Mouse (Mus musculus) midbrain, postnatal 0 days (tissue): ENCODE data around the gene Tacc2. TPM values are rescaled to one million over a fixed set of nuclear protein-coding genes. Genes with fewer than 3 reads are reported as not detected.

Experiments used
- ATAC-seq: fragments of 200-750 bp; cut with Nextera tagmentation; 2 replicates; pipeline ENCODE4 v1.8.0; 2017; ENCODE audit warnings: moderate number of reproducible peaks, mild to moderate bottlenecking, moderate TSS enrichment, moderate library complexity; ENCODE audit not compliant: low FRiP score
- DNase-seq: peaks from one replicate; pipeline ENCODE4 v3.0.0-alpha.2; 2015; ENCODE audit warnings: low spot score
- H3K27ac ChIP-seq: fragments of 300-500 bp; sonication (generic); 2 replicates; pipeline ENCODE4 v1.5.1; 2014; ENCODE audit warnings: low read depth, mild to moderate bottlenecking, low read length, mixed read lengths
- H3K27me3 ChIP-seq: fragments of 300-500 bp; sonication (generic); 2 replicates; pipeline ENCODE4 v1.6.1; 2014; ENCODE audit warnings: low read length, control low read depth, mixed read lengths; ENCODE audit not compliant: insufficient read depth
- H3K36me3 ChIP-seq: fragments of 300-500 bp; sonication (generic); 2 replicates; pipeline ENCODE4 v1.6.1; 2014; ENCODE audit warnings: low read length, control low read depth, mixed read lengths; ENCODE audit not compliant: insufficient read depth
- H3K4me1 ChIP-seq: fragments of 300-500 bp; sonication (generic); 2 replicates; pipeline ENCODE4 v1.6.1; 2014; ENCODE audit warnings: mild to moderate bottlenecking, control low read depth, antibody characterized with exemption, low read length, mixed read lengths; ENCODE audit not compliant: insufficient read depth
- H3K4me2 ChIP-seq: fragments of 300-500 bp; sonication (generic); 2 replicates; pipeline ENCODE4 v1.6.1; 2014; ENCODE audit warnings: low read depth, mild to moderate bottlenecking, low read length, mixed read lengths; ENCODE audit not compliant: poor library complexity, severe bottlenecking
- H3K4me3 ChIP-seq: fragments of 300-500 bp; sonication (generic); 2 replicates; pipeline ENCODE4 v1.5.1; 2014; ENCODE audit warnings: low read depth, mild to moderate bottlenecking, low read length, moderate library complexity
- H3K9ac ChIP-seq: fragments of 300-500 bp; sonication (generic); replicated peaks from 2 replicates; pipeline ENCODE4 v1.6.1; 2014; ENCODE audit warnings: mild to moderate bottlenecking, low read length, moderate library complexity, mixed read lengths; ENCODE audit not compliant: poor library complexity, severe bottlenecking
- H3K9me3 ChIP-seq: fragments of 300-500 bp; sonication (generic); 2 replicates; pipeline ENCODE4 v1.6.1; 2016; ENCODE audit warnings: low read length, control low read depth
- CTCF ChIP-seq: IDR thresholded peaks from 2 replicates; pipeline ENCODE4 v1.5.1; 2016; ENCODE audit warnings: antibody characterized with exemption, mild to moderate bottlenecking
- WGBS: fragments of 180-500 bp; shearing (Covaris S2); extraction: QIAGEN DNeasy Blood & Tissue Kit; methylation state at CpG from one replicate; pipeline ENCODE4 v1.1.7; 2014; 5-methylcytosine and 5-hydroxymethylcytosine counted together
- polyA plus RNA-seq: library from polyadenylated mRNA; unstranded; fragments of >200 nt; fragmentation: Nextera tagmentation; extraction: Ambion mirVana; gene quantifications from 2 replicates; pipeline ENCODE4 v1.2.1, GENCODE M21; 2015
- total RNA-seq: library from RNA; depleted of rRNA; stranded (reverse); fragments of >200 nt; gene quantifications from 2 replicates; pipeline ENCODE4 v1.2.3, GENCODE M21; 2014

Gene Tacc2
- total and polyA plus RNA-seq, 2 experiments from 2014 or later, result 54.8 to 55.9 TPM

DNA sequence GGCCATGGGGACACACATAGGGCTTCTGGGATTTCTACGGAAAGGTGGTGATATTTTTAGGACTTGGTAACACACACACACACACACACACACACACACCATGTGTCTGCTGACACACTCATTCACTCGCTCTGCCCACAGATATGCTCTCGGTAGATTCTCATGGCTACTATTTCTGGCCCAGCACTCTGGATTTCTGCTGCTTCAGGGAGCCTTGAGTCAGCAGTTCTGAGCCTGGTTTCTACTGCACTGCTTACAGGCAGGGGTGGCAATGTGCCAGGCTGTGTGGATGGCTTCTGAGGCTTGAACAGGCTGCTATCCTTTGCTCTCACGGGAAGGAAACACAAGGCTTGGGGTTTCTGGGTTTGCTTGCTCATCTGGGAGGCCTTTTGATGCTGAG, 104.6 kb downstream of the Tacc2 start:
- no peak overlapping the region for H3K27ac ChIP-seq
- no peaks in the 10 kb centered on the region for H3K36me3 ChIP-seq
- H3K4me3 ChIP-seq, result no peak overlapping the region
- no peaks in the 10 kb centered on the region for H3K27me3 ChIP-seq
- H3K4me1 ChIP-seq, result no peaks in the 10 kb centered on the region
- H3K9ac ChIP-seq, result no peak overlapping the region
- H3K9me3 ChIP-seq, result no peaks in the 10 kb centered on the region
- no peak for TF ChIP-seq CTCF
- WGBS, result 69% methylated on average over 4 of the region's 4 CpGs
- no peak for ATAC-seq
- DNase-seq, result peak; percentile 66
- no peak overlapping the region for H3K4me2 ChIP-seq

DNA sequence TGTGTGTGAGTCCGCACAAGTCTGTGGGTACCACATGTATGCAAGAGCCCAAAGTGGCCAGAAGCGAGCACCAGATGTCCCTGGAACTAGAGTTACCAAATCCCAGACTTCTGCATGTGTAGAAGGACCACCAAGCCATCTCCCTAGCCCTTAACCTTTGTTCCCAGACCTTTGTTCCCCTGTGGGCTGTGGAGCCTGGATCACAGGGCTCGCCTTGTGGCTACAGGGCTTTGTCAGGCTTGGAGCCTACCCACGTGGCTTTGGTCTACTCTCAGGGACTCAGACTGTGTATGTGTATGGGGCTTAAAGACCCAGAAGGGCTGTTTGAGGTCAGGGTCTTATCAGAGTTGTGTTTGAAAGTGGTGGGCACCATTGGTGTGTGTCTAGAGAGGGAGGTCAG, 111.4 kb downstream of the Tacc2 start:
- 87% methylated on average over 4 of the region's 4 CpGs for WGBS
- Histone ChIP-seq H3K4me2 (no peak overlapping the region), H3K4me1 (no peaks in the 10 kb centered on the region), H3K9ac (no peak overlapping the region), H3K36me3 (no peaks in the 10 kb centered on the region), H3K27me3 (no peaks in the 10 kb centered on the region), H3K9me3 (no peaks in the 10 kb centered on the region), H3K4me3 (no peak overlapping the region), H3K27ac (no peak overlapping the region)
- ATAC-seq (no peak), DNase-seq (no peak)
- no peak for TF ChIP-seq CTCF

DNA sequence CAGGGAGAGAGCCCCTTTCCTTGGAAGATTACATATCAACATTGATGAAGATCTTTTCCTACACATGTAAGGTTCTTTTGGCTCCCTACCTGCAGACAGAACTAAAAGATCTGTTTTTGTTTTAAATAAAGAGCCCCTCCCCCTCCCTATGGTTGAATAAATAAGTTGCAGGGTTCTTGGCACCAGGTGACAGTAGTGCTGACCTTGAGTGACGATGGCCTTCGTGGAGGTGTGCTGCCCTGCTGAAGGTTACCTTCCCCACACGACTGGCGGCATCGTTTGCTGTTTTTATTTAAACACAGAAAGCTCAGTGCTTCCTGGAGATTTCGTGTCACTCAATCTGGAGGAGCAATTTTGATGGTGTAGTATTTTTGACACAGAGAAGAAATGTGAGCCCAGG, 113.6 kb downstream of the Tacc2 start:
- TF ChIP-seq CTCF, result no peak

DNA sequence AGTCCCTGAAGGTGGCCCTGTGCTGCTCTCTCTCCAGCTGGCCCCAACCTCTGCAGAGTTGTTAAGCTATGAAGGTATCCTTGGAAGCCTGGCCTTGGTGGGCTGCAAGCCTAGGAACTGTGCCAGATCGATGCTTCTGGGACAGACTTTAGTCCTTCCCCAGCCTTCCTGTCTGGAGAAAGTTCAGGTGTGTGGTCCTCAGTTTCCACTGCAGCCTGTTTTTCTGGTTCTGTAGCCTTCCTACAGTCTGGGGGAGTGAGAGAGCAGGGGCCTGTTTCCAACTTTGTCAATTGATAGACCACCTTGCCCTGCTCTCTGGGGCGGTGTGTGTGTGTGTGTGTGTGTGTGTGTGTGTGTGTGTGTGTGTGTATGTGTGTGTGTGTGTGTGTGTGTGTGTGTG, 114.7 kb downstream of the Tacc2 start:
- peak overlapping the region; percentile 97 for H3K9ac ChIP-seq
- 73% methylated on average over 1 of the region's 2 CpGs for WGBS
- ATAC-seq, result no peak

More for the DNA sequence above, 113.6 kb downstream of the Tacc2 start:
- Histone ChIP-seq H3K9me3 (no peaks in the 10 kb centered on the region), H3K4me3 (no peak overlapping the region), H3K4me1 (peaks cover 16% of the 10 kb centered on the region; the same call in 1 of the 2 replicates), H3K27ac (no peak overlapping the region), H3K4me2 (no peak overlapping the region), H3K9ac (no peak overlapping the region), H3K27me3 (no peaks in the 10 kb centered on the region), H3K36me3 (no peaks in the 10 kb centered on the region)
- ATAC-seq, result no peak
- 91% methylated on average over 6 of the region's 6 CpGs for WGBS
- no peak for DNase-seq

DNA sequence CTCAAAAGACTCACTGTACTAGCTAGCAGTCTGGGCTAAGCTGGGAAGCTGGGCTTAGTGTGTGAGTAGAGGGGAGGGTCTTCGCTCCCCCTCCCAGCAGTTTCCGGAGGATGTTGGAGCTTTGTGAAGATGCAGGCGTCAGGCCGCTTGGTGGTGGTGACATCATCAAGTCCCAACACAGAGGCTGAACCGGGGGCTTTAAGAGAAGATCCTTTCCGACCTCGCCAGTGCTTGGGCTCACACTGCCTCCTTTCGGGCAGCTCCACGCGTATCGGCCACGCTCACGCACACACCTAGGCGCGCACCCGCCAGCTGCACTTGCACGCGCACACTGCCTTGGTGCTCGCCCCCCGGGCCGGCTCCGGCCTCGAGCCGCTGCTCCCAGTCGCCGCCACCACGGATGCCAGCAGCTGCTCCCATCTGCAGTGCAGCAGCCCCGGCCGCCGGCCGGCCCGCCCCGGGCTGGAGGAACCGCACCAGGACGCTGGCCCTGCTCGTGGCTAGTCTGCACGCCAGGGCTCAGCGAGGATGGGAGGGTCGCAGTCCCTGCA, 115.2 kb downstream of the Tacc2 start:
- no peaks in the 10 kb centered on the region for H3K9me3 ChIP-seq
- peak overlapping the region; percentile 84 for H3K4me3 ChIP-seq
- under 1% methylated on average over 36 of the region's 39 CpGs for WGBS
- H3K4me2 ChIP-seq, result peak overlapping the region; percentile 76
- H3K9ac ChIP-seq, result peak overlapping the region; percentile 97
- peaks cover 24% of the 10 kb centered on the region for H3K4me1 ChIP-seq
- ATAC-seq (peak; percentile 90), DNase-seq (peak; percentile 95)
- no peaks in the 10 kb centered on the region for H3K36me3 ChIP-seq
- H3K27me3 ChIP-seq, result no peaks in the 10 kb centered on the region
- TF ChIP-seq CTCF, result peak; percentile 72
- peak overlapping the region; percentile 99 for H3K27ac ChIP-seq

More for the DNA sequence above, 114.7 kb downstream of the Tacc2 start:
- no peaks in the 10 kb centered on the region for H3K9me3 ChIP-seq
- peak overlapping the region; percentile 76 for H3K4me2 ChIP-seq
- no peak for DNase-seq
- H3K4me1 ChIP-seq, result peaks cover 24% of the 10 kb centered on the region
- no peaks in the 10 kb centered on the region for H3K27me3 ChIP-seq
- H3K4me3 ChIP-seq, result peak overlapping the region; percentile 84
- no peak for TF ChIP-seq CTCF
- H3K36me3 ChIP-seq, result no peaks in the 10 kb centered on the region
- peak overlapping the region; percentile 99 for H3K27ac ChIP-seq

DNA sequence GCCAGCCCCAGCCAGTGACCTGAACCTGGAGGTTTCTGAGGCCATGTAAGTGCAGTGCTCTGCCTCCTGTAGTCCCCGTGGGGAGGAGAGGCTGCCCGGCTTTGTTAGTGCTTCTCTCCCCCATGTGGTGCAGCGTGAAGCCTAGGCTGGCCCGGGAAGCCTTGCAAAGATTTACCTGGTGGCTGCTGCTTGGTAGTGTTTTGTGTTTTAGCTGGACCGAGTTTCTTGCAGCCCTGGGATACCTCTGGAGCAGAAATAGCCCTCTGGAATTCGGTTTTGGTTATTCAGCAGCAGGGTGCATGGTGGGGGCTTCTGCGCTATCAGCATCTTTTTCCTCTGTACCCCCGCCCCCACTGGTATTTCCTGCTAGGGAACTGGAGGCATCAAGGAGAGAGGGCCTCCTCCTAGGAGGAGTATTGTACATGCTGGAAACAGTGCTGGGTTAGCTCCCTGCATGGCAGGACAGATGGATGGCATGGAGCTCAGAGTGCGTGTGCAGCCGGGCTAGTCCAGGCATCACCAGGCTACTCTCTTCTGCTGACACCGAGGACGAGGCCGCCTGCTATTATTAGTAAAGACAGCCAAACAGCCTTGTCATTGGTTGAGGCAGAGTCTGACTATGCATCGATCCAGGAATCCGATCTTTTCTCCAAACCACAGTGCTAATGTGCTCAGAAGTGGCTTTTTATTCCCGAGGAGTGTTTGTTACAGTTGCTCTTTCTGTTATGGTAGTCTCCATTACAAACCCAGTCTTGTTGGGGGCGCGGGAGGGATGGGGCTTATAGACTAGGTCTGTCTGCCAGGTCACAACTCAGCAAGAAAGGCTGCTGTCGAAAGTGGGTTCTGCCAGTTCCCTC, 115.9 kb downstream of the Tacc2 start:
- Histone ChIP-seq H3K4me2 (peak overlapping the region; percentile 76), H3K4me3 (peak overlapping the region; percentile 84), H3K36me3 (no peaks in the 10 kb centered on the region), H3K9me3 (no peaks in the 10 kb centered on the region), H3K9ac (peak overlapping the region; percentile 97), H3K4me1 (peaks cover 24% of the 10 kb centered on the region), H3K27me3 (no peaks in the 10 kb centered on the region), H3K27ac (peak overlapping the region; percentile 99)
- DNase-seq (peak; percentile 62), ATAC-seq (peak; percentile 73)
- 1% methylated on average over 19 of the region's 19 CpGs for WGBS
- peak; percentile 17; the same call in 1 of the 2 replicates for TF ChIP-seq CTCF
